Mouse (Mus musculus) spleen, adult 2 months (tissue): ENCODE measurements around the gene Mpp5.

ENCODE experiments used
- CTCF ChIP-seq: fragments of 200-500 bp; IDR thresholded peaks from 2 replicates; pipeline ENCODE4 v1.5.1; 2011; ENCODE audit warnings: mild to moderate bottlenecking, inconsistent platforms; ENCODE audit not compliant: insufficient read depth, insufficient read length, insufficient replicate concordance; ENCODE audit errors: extremely low read depth
- POLR2A ChIP-seq: fragments of 200-500 bp; IDR thresholded peaks from 2 replicates; pipeline ENCODE4 v1.6.1; 2011; ENCODE audit warnings: low read depth, low read length, inconsistent platforms

GRCm38 (mm10) chr12:78801836-78802235, 53.1 kb downstream of the Mpp5 start:
- TF ChIP-seq POLR2A: no peak
- TF ChIP-seq CTCF: no peak
